Mouse (Mus musculus): ENCODE measurements around the gene Hnrnpul2. TPM values are rescaled to one million over a fixed set of nuclear protein-coding genes. Genes with fewer than 3 reads are reported as not detected.
A peak's percentile ranks its signal among the peaks of the same experiment; 100 is the strongest.
"Not testable (repeated sequence)": the region's sequence is repeated elsewhere in the genome, so short reads cannot be mapped to it uniquely, and the experiment has no call there.

Gene Hnrnpul2
- polyA plus RNA-seq, 1 experiment from 2014 or later: 6.4 TPM

- H3K4me3 ChIP-seq (replicated peaks): peak overlapping the region; percentile 88
- H3K4me2 ChIP-seq: peak overlapping the region; percentile 88
- peak; percentile 20 for ATAC-seq (replicated peaks; ENCODE audit: low FRiP score)
- peak overlapping the region; percentile 99 for H3K9ac ChIP-seq
- WGBS: under 1% methylated on average over 48 of the region's 48 CpGs
- peak overlapping the region; percentile 100 for H3K27ac ChIP-seq
- peaks cover 46% of the 10 kb centered on the region for H3K36me3 ChIP-seq
- peaks cover 42% of the 10 kb centered on the region for H3K4me1 ChIP-seq
- no peaks in the 10 kb centered on the region for H3K27me3 ChIP-seq
- no peaks in the 10 kb centered on the region for H3K9me3 ChIP-seq (replicated peaks)
Measured at GRCm38 (mm10) chr19:8820424-8820956, 680 bp downstream of the Hnrnpul2 start.

- Histone ChIP-seq H3K4me2 (peak overlapping the region; percentile 88), H3K36me3 (peaks cover 46% of the 10 kb centered on the region), H3K4me1 (peaks cover 35% of the 10 kb centered on the region), H3K4me3 (replicated peaks) (peak overlapping the region; percentile 88), H3K9ac (peak overlapping the region; percentile 99), H3K9me3 (replicated peaks) (no peaks in the 10 kb centered on the region), H3K27ac (peak overlapping the region; percentile 100), H3K27me3 (no peaks in the 10 kb centered on the region)
- ATAC-seq (replicated peaks; ENCODE audit: low FRiP score): no peak
- WGBS: under 1% methylated on average over 7 of the region's 7 CpGs
Measured at GRCm38 (mm10) chr19:8821146-8821545, 1.3 kb downstream of the Hnrnpul2 start.

- H3K4me1 ChIP-seq: peaks cover 23% of the 10 kb centered on the region
- no peaks in the 10 kb centered on the region for H3K9me3 ChIP-seq (replicated peaks)
- peaks cover 51% of the 10 kb centered on the region for H3K36me3 ChIP-seq
- 78% methylated on average over 8 of the region's 8 CpGs for WGBS
- peak overlapping the region; percentile 88 for H3K4me2 ChIP-seq
- peak overlapping the region; percentile 88 for H3K4me3 ChIP-seq (replicated peaks)
- H3K27me3 ChIP-seq: no peaks in the 10 kb centered on the region
- 0 out of 2 replicates have a peak overlapping the region, but pooled peaks have one; percentile 2 for H3K9ac ChIP-seq
- no peak overlapping the region for H3K27ac ChIP-seq
- no peak for ATAC-seq (replicated peaks; ENCODE audit: low FRiP score)
Measured at GRCm38 (mm10) chr19:8822696-8823095, 2.9 kb downstream of the Hnrnpul2 start.

- Histone ChIP-seq H3K9ac (no peak within 1 kb of the TSS), H3K4me1 (no peaks in the 10 kb centered on the region), H3K36me3 (peaks cover 99% of the 10 kb centered on the region), H3K4me3 (replicated peaks) (no peak within 1 kb of the TSS), H3K27me3 (no peaks in the 10 kb centered on the region), H3K4me2 (no peak within 1 kb of the TSS), H3K27ac (no peak within 1 kb of the TSS), H3K9me3 (replicated peaks) (no peaks in the 10 kb centered on the region)
- WGBS: 92% methylated on average over 8 of the region's 8 CpGs
- ATAC-seq (replicated peaks; ENCODE audit: low FRiP score): no peak
Measured at GRCm38 (mm10) chr19:8829660-8830059, 9.8 kb downstream of the Hnrnpul2 start, which contains the start of gene AC129217.1. Gene AC129217.1 (plus strand): TSS chr19:8829773.

- H3K27me3 ChIP-seq: no peaks in the 10 kb centered on the region
- no peaks in the 10 kb centered on the region for H3K4me1 ChIP-seq
- no peak overlapping the region for H3K4me2 ChIP-seq
- peaks cover 100% of the 10 kb centered on the region for H3K36me3 ChIP-seq
- no peak overlapping the region for H3K4me3 ChIP-seq (replicated peaks)
- H3K27ac ChIP-seq: no peak overlapping the region
- no peaks in the 10 kb centered on the region for H3K9me3 ChIP-seq (replicated peaks)
- ATAC-seq (replicated peaks; ENCODE audit: low FRiP score): no peak
- H3K9ac ChIP-seq: no peak overlapping the region
- WGBS: 93% methylated on average over 8 of the region's 8 CpGs
Measured at GRCm38 (mm10) chr19:8830664-8831063, 10.9 kb downstream of the Hnrnpul2 start.

GRCm38 (mm10) chr19:8831262-8831661, 11.5 kb downstream of the Hnrnpul2 start:
- Histone ChIP-seq H3K9ac (no peak overlapping the region), H3K4me1 (no peaks in the 10 kb centered on the region), H3K4me3 (replicated peaks) (no peak overlapping the region), H3K27me3 (no peaks in the 10 kb centered on the region), H3K27ac (no peak overlapping the region), H3K36me3 (peaks cover 100% of the 10 kb centered on the region), H3K4me2 (no peak overlapping the region), H3K9me3 (replicated peaks) (no peaks in the 10 kb centered on the region)
- ATAC-seq (replicated peaks; ENCODE audit: low FRiP score): no peak
- 83% methylated on average over 11 of the region's 11 CpGs for WGBS

- 93% methylated on average over 4 of the region's 4 CpGs for WGBS
Measured at GRCm38 (mm10) chr19:8832971-8833370, 13.2 kb downstream of the Hnrnpul2 start.

GRCm38 (mm10) chr19:8836327-8836726, 16.5 kb downstream of the Hnrnpul2 start:
- peak overlapping the region; percentile 99 for H3K27ac ChIP-seq
- not testable (repeated sequence) for H3K4me3 ChIP-seq (replicated peaks); H3K27me3 ChIP-seq; ATAC-seq (replicated peaks; ENCODE audit: low FRiP score); H3K4me2 ChIP-seq; H3K9me3 ChIP-seq (replicated peaks); H3K9ac ChIP-seq
- WGBS: 95% methylated on average over 10 of the region's 10 CpGs
- peaks cover 36% of the 10 kb centered on the region for H3K4me1 ChIP-seq
- peaks cover 49% of the 10 kb centered on the region for H3K36me3 ChIP-seq

More at GRCm38 (mm10) chr19:8832971-8833370, 13.2 kb downstream of the Hnrnpul2 start:
- Histone ChIP-seq H3K4me2 (no peak overlapping the region), H3K9me3 (replicated peaks) (no peaks in the 10 kb centered on the region), H3K4me3 (replicated peaks) (no peak overlapping the region), H3K27me3 (no peaks in the 10 kb centered on the region), H3K4me1 (peaks cover 4% of the 10 kb centered on the region), H3K27ac (no peak overlapping the region), H3K9ac (no peak overlapping the region), H3K36me3 (peaks cover 83% of the 10 kb centered on the region)
- no peak for ATAC-seq (replicated peaks; ENCODE audit: low FRiP score)

- peak within 1 kb of the TSS; percentile 91 for H3K4me2 ChIP-seq
- peak within 1 kb of the TSS; percentile 75 for H3K9ac ChIP-seq
- H3K27me3 ChIP-seq: no peaks in the 10 kb centered on the region
- WGBS: under 1% methylated on average over 38 of the region's 38 CpGs
- H3K4me3 ChIP-seq (replicated peaks): peak within 1 kb of the TSS; percentile 59
- H3K36me3 ChIP-seq: peaks cover 44% of the 10 kb centered on the region
- no peaks in the 10 kb centered on the region for H3K9me3 ChIP-seq (replicated peaks)
- peaks cover 36% of the 10 kb centered on the region for H3K4me1 ChIP-seq
- H3K27ac ChIP-seq: peak within 1 kb of the TSS; percentile 99
- peak; percentile 83 for ATAC-seq (replicated peaks; ENCODE audit: low FRiP score)
Measured at GRCm38 (mm10) chr19:8837251-8837791, 17.5 kb downstream of the Hnrnpul2 start, which contains the start of gene Bscl2. Gene Bscl2 (plus strand): TSS chr19:8837467.

- 19% methylated on average over 15 of the region's 15 CpGs for WGBS
Measured at GRCm38 (mm10) chr19:8838041-8838730, 18.4 kb downstream of the Hnrnpul2 start.

GRCm38 (mm10) chr19:8839103-8839907, 19.5 kb downstream of the Hnrnpul2 start, which contains the start of gene Gng3:
Gene Gng3 (minus strand): TSS chr19:8839194.
- peak within 1 kb of the TSS; percentile 75 for H3K9ac ChIP-seq
- 56% methylated on average over 11 of the region's 11 CpGs for WGBS
- H3K27ac ChIP-seq: peak within 1 kb of the TSS; percentile 99
- peaks cover 32% of the 10 kb centered on the region for H3K36me3 ChIP-seq
- ATAC-seq (replicated peaks; ENCODE audit: low FRiP score): no peak
- peaks cover 36% of the 10 kb centered on the region for H3K4me1 ChIP-seq
- H3K4me2 ChIP-seq: peak within 1 kb of the TSS; percentile 91
- no peaks in the 10 kb centered on the region for H3K9me3 ChIP-seq (replicated peaks)
- H3K27me3 ChIP-seq: no peaks in the 10 kb centered on the region
- H3K4me3 ChIP-seq (replicated peaks): peak within 1 kb of the TSS; percentile 59

More at GRCm38 (mm10) chr19:8838041-8838730, 18.4 kb downstream of the Hnrnpul2 start:
- H3K27ac ChIP-seq: peak overlapping the region; percentile 99
- H3K9ac ChIP-seq: peak overlapping the region; percentile 75
- ATAC-seq (replicated peaks; ENCODE audit: low FRiP score): peak; percentile 42
- no peaks in the 10 kb centered on the region for H3K27me3 ChIP-seq
- H3K36me3 ChIP-seq: peaks cover 43% of the 10 kb centered on the region
- peak overlapping the region; percentile 59 for H3K4me3 ChIP-seq (replicated peaks)
- H3K4me1 ChIP-seq: peaks cover 36% of the 10 kb centered on the region
- no peaks in the 10 kb centered on the region for H3K9me3 ChIP-seq (replicated peaks)
- H3K4me2 ChIP-seq: peak overlapping the region; percentile 91
